9 mouse cellular contexts compared by ENCODE assay signal in genomic region chr15:89480584-89480983, GRCm38 (mm10). TPM values are rescaled to one million over a fixed set of nuclear protein-coding genes. Genes with fewer than 3 reads are reported as not detected.
DNase-seq lines count a peak whose midpoint lies in the region; ATAC-seq and TF ChIP-seq lines count a peak whose summit lies in the region.
"Had no signal": no experiment of that assay in that cellular context is flagged by ENCODE, and none has a peak within 500 bp of the region (broad histone marks: within the 10 kb centered on the region; RNA-seq: fewer than 3 reads in every experiment).

No protein-coding gene starts in this region.

- H3K4me3 ChIP-seq in heart, adult 2 months: no peak overlapping the region
- no peak overlapping the region for H3K4me3 ChIP-seq in thymus, adult 2 months (ENCODE audit: control insufficient read depth, insufficient read depth, low read length)
- H3K4me3 ChIP-seq in hindbrain, embryonic 16.5 days (ENCODE audit: low read length): no peak overlapping the region
- H3K4me3 ChIP-seq: liver, embryonic 13.5 days had no signal

- no peaks in the 10 kb centered on the region for H3K36me3 ChIP-seq in heart, adult 2 months (ENCODE audit: control insufficient read depth, insufficient read depth, low read length)
- H3K36me3 ChIP-seq in thymus, adult 2 months (ENCODE audit: control insufficient read depth, insufficient read depth, low read length): no peaks in the 10 kb centered on the region
- H3K36me3 ChIP-seq in hindbrain, embryonic 16.5 days (ENCODE audit: control insufficient read depth, insufficient read depth, low read length): no peaks in the 10 kb centered on the region
- H3K36me3 ChIP-seq: liver, embryonic 13.5 days had no signal

- no peaks in the 10 kb centered on the region for H3K27me3 ChIP-seq in heart, adult 2 months (ENCODE audit: control insufficient read depth, insufficient read depth, low read length)
- H3K27me3 ChIP-seq in thymus, adult 2 months (ENCODE audit: control insufficient read depth, insufficient read depth, low read length): no peaks in the 10 kb centered on the region
- no peaks in the 10 kb centered on the region for H3K27me3 ChIP-seq in hindbrain, embryonic 16.5 days (replicated peaks; ENCODE audit: control insufficient read depth, insufficient read depth, low read length)
- H3K27me3 ChIP-seq: liver, embryonic 13.5 days had no signal

- WGBS in heart, adult 2 months: 3% methylated on average over 8 of the region's 8 CpGs
- 91% methylated on average over 8 of the region's 8 CpGs for WGBS in thymus, adult 2 months
- WGBS in hindbrain, embryonic 16.5 days: 80% methylated on average over 8 of the region's 8 CpGs

- H3K4me1 ChIP-seq in heart, adult 2 months (ENCODE audit: control insufficient read depth, insufficient read depth, low read length): peaks cover 10% of the 10 kb centered on the region
- peaks cover 5% of the 10 kb centered on the region for H3K4me1 ChIP-seq in thymus, adult 2 months (replicated peaks; ENCODE audit: control insufficient read depth, insufficient read depth, low read length)
- H3K4me1 ChIP-seq in hindbrain, embryonic 16.5 days (ENCODE audit: control insufficient read depth, insufficient read depth, low read depth, low read length): peaks cover 12% of the 10 kb centered on the region

- no peak overlapping the region for H3K9ac ChIP-seq in heart, adult 2 months (ENCODE audit: low read depth, low read length)
- H3K9ac ChIP-seq in hindbrain, embryonic 16.5 days (ENCODE audit: low read depth, low read length): no peak overlapping the region
- H3K9ac ChIP-seq: liver, embryonic 13.5 days had no signal

- DNase-seq in MN1 (ENCODE audit: low spot score): peak; percentile 66
- DNase-seq in adrenal gland, postnatal 14 days: peak; percentile 84
- peak; percentile 83 to 88 for DNase-seq in heart, adult 2 months
- peak; percentile 77 to 91 for DNase-seq in kidney, postnatal 25 days
- no peak for DNase-seq in left cerebral cortex, postnatal 4 days
- DNase-seq in thymus, adult 2 months: no peak
- DNase-seq: liver, embryonic 13.5 days had no signal

- no peak overlapping the region for H3K4me2 ChIP-seq in hindbrain, embryonic 16.5 days (ENCODE audit: low read length)
- H3K4me2 ChIP-seq: liver, embryonic 13.5 days had no signal

- peak; percentile 95 for TF ChIP-seq EP300 in heart, adult 2 months (IDR thresholded peaks at IDR 0.05; ENCODE audit: insufficient read depth, low read depth, low read length)

- intact Hi-C loops in heart, adult 2 months (cut with DNase I): loop anchor here (1.0 kb wide), 1 partner anchor 17 kb away; no protein-coding TSS in a partner anchor
- intact Hi-C loops in left cerebral cortex, postnatal 4 days (cut with DNase I): no loop called here

- TF ChIP-seq CTCF in heart, adult 2 months (IDR thresholded peaks at IDR 0.05): no peak
- TF ChIP-seq CTCF in thymus, adult 2 months (IDR thresholded peaks at IDR 0.05; ENCODE audit: borderline replicate concordance, control insufficient read depth, extremely low read depth, insufficient read depth, low read length, poor library complexity): no peak

- TF ChIP-seq POLR2A in heart, adult 2 months (IDR thresholded peaks at IDR 0.05; ENCODE audit: insufficient read depth, low read depth, low read length): peak; percentile 46; the same call in 1 of the 2 replicates
- no peak for TF ChIP-seq POLR2A in thymus, adult 2 months (IDR thresholded peaks at IDR 0.05; ENCODE audit: control insufficient read depth, extremely low read depth, insufficient read depth, low read length, poor library complexity)

- no peak for ATAC-seq in megakaryocyte-erythroid progenitor cell, adult 5-6 weeks (replicated peaks; ENCODE audit: low FRiP score, low TSS enrichment, poor library complexity, severe bottlenecking)
- ATAC-seq in hindbrain, embryonic 16.5 days: no peak

- peak overlapping the region; percentile 79 for H3K27ac ChIP-seq in heart, adult 2 months
- no peak overlapping the region for H3K27ac ChIP-seq in thymus, adult 2 months (ENCODE audit: control insufficient read depth, insufficient read depth, low read length)
- H3K27ac ChIP-seq in hindbrain, embryonic 16.5 days (ENCODE audit: low read depth, low read length): no peak overlapping the region
- H3K27ac ChIP-seq: liver, embryonic 13.5 days had no signal

- no peaks in the 10 kb centered on the region for H3K79me2 ChIP-seq in heart, adult 2 months (replicated peaks; ENCODE audit: control insufficient read depth, insufficient read depth, low read length)

- H3K9me3 ChIP-seq in hindbrain, embryonic 16.5 days (ENCODE audit: control insufficient read depth, low read length): no peaks in the 10 kb centered on the region
- H3K9me3 ChIP-seq: liver, embryonic 13.5 days had no signal

RNA-seq across cellular contexts. Expression of gene Arsa, which starts 3.4 kb away (rescaled TPM):
- total RNA-seq in adrenal gland, postnatal 14 days (2021): 23.3 and 26.9 TPM in 2 replicates
- total RNA-seq in heart, adult 2 months (2021): 10 to 100 TPM; 11.1 to 13.5 TPM
- 19.5 and 22.1 TPM in 2 replicates for polyA plus RNA-seq in heart, adult 2 months (2012; rRNA removed)
- 10 to 100 TPM; 31.5 to 32.8 TPM for total RNA-seq in left cerebral cortex, postnatal 4 days (2021)
- polyA plus RNA-seq in thymus, adult 2 months (2012; rRNA removed): 37.9 and 43.0 TPM in 2 replicates
- 10.7 and 18.3 TPM in 2 replicates for total RNA-seq in megakaryocyte-erythroid progenitor cell, adult 5-6 weeks (2014; fragmentation: Nextera tagmentation)
- total RNA-seq in megakaryocyte-erythroid progenitor cell, adult 5-6 weeks (2017): 7.1 and 17.4 TPM in 2 replicates
- polyA plus RNA-seq in hindbrain, embryonic 16.5 days (2015; fragmentation: Nextera tagmentation; extraction: Ambion mirVana): 35.4 and 37.3 TPM in 2 replicates

RNA-seq across cellular contexts. Expression of gene Shank3, which starts 18.8 kb away (rescaled TPM):
- total RNA-seq in adrenal gland, postnatal 14 days (2021): 57.8 and 71.6 TPM in 2 replicates
- 10 to 100 TPM; 44.3 to 52.2 TPM for total RNA-seq in heart, adult 2 months (2021)
- polyA plus RNA-seq in heart, adult 2 months (2012; rRNA removed): 29.6 and 31.0 TPM in 2 replicates
- total RNA-seq in left cerebral cortex, postnatal 4 days (2021): 100 to 1,000 TPM; 136 to 141 TPM
- polyA plus RNA-seq in thymus, adult 2 months (2012; rRNA removed): 6.8 and 8.2 TPM in 2 replicates
- 77.1 and 87.3 TPM in 2 replicates for total RNA-seq in megakaryocyte-erythroid progenitor cell, adult 5-6 weeks (2014; fragmentation: Nextera tagmentation)
- 11.8 and 48.9 TPM in 2 replicates for total RNA-seq in megakaryocyte-erythroid progenitor cell, adult 5-6 weeks (2017)
- polyA plus RNA-seq in hindbrain, embryonic 16.5 days (2015; fragmentation: Nextera tagmentation; extraction: Ambion mirVana): 7.7 and 8.4 TPM in 2 replicates

RNA-seq across cellular contexts. Expression of gene Mapk8ip2, which starts 26.9 kb away (rescaled TPM):
- 8.0 and 9.1 TPM in 2 replicates for total RNA-seq in adrenal gland, postnatal 14 days (2021)
- total RNA-seq in heart, adult 2 months (2021): under 1 TPM in 1 of 2 experiments, not detected in 1; 0.16 TPM
- 0.18 and 0.29 TPM in 2 replicates for polyA plus RNA-seq in heart, adult 2 months (2012; rRNA removed)
- 100 to 1,000 TPM; 155 to 170 TPM for total RNA-seq in left cerebral cortex, postnatal 4 days (2021)
- polyA plus RNA-seq in thymus, adult 2 months (2012; rRNA removed): 0.11 and 0.13 TPM in 2 replicates
- not detected in 2 replicates for total RNA-seq in megakaryocyte-erythroid progenitor cell, adult 5-6 weeks (2014; fragmentation: Nextera tagmentation)
- not detected in 2 replicates for total RNA-seq in megakaryocyte-erythroid progenitor cell, adult 5-6 weeks (2017)
- 84.5 and 88.1 TPM in 2 replicates for polyA plus RNA-seq in hindbrain, embryonic 16.5 days (2015; fragmentation: Nextera tagmentation; extraction: Ambion mirVana)

RNA-seq across cellular contexts. Expression of gene Chkb, which starts 50.9 kb away (rescaled TPM):
- total RNA-seq in adrenal gland, postnatal 14 days (2021): 98.6 and 101 TPM in 2 replicates
- 10 to 100 TPM; 46.8 to 48.2 TPM for total RNA-seq in heart, adult 2 months (2021)
- polyA plus RNA-seq in heart, adult 2 months (2012; rRNA removed): 81.3 and 91.7 TPM in 2 replicates
- total RNA-seq in left cerebral cortex, postnatal 4 days (2021): 10 to 100 TPM; 75.8 TPM
- polyA plus RNA-seq in thymus, adult 2 months (2012; rRNA removed): 92.0 and 99.8 TPM in 2 replicates
- total RNA-seq in megakaryocyte-erythroid progenitor cell, adult 5-6 weeks (2014; fragmentation: Nextera tagmentation): 56.6 and 59.9 TPM in 2 replicates
- total RNA-seq in megakaryocyte-erythroid progenitor cell, adult 5-6 weeks (2017): 14.5 and 14.9 TPM in 2 replicates
- polyA plus RNA-seq in hindbrain, embryonic 16.5 days (2015; fragmentation: Nextera tagmentation; extraction: Ambion mirVana): 82.1 and 85.6 TPM in 2 replicates

RNA-seq across cellular contexts. Expression of gene Gm44502, which starts 51.1 kb away (rescaled TPM):
- total RNA-seq in adrenal gland, postnatal 14 days (2021): 11.0 and 11.5 TPM in 2 replicates
- 1 to 10 TPM; 5.5 to 9.5 TPM for total RNA-seq in heart, adult 2 months (2021)
- 2.1 and 2.5 TPM in 2 replicates for polyA plus RNA-seq in heart, adult 2 months (2012; rRNA removed)
- 1 to 10 TPM in 1 of 2 experiments, under 1 TPM in 1; 0.40 to 1.3 TPM for total RNA-seq in left cerebral cortex, postnatal 4 days (2021)
- 3.2 TPM in 2 replicates for polyA plus RNA-seq in thymus, adult 2 months (2012; rRNA removed)
- total RNA-seq in megakaryocyte-erythroid progenitor cell, adult 5-6 weeks (2014; fragmentation: Nextera tagmentation): not detected in 2 replicates
- 0.57 TPM in 1 of 2 replicates, not detected in the other for total RNA-seq in megakaryocyte-erythroid progenitor cell, adult 5-6 weeks (2017)
- 0.11 TPM in 1 of 2 replicates, not detected in the other for polyA plus RNA-seq in hindbrain, embryonic 16.5 days (2015; fragmentation: Nextera tagmentation; extraction: Ambion mirVana)

Comparison
In these comparisons a context has a peak if more than half of its experiments do, and no peak if none do; other contexts are left out.
1. DNase-seq: peak in MN1 (single experiment), adrenal gland, postnatal 14 days (single experiment), heart, adult 2 months (2 of 2) and kidney, postnatal 25 days (2 of 2); none in left cerebral cortex, postnatal 4 days (single experiment) and thymus, adult 2 months (single experiment).
2. RNA of gene Mapk8ip2, which starts 26.9 kb away (total RNA-seq): 155 to 170 TPM in left cerebral cortex, postnatal 4 days; 8.0 to 9.1 TPM in adrenal gland, postnatal 14 days, 0.16 TPM in heart, adult 2 months and not detected in megakaryocyte-erythroid progenitor cell, adult 5-6 weeks; every median in the first group is over 10 times any median in the second.